Mouse (Mus musculus): ENCODE results near the gene Orai2.

DNA sequence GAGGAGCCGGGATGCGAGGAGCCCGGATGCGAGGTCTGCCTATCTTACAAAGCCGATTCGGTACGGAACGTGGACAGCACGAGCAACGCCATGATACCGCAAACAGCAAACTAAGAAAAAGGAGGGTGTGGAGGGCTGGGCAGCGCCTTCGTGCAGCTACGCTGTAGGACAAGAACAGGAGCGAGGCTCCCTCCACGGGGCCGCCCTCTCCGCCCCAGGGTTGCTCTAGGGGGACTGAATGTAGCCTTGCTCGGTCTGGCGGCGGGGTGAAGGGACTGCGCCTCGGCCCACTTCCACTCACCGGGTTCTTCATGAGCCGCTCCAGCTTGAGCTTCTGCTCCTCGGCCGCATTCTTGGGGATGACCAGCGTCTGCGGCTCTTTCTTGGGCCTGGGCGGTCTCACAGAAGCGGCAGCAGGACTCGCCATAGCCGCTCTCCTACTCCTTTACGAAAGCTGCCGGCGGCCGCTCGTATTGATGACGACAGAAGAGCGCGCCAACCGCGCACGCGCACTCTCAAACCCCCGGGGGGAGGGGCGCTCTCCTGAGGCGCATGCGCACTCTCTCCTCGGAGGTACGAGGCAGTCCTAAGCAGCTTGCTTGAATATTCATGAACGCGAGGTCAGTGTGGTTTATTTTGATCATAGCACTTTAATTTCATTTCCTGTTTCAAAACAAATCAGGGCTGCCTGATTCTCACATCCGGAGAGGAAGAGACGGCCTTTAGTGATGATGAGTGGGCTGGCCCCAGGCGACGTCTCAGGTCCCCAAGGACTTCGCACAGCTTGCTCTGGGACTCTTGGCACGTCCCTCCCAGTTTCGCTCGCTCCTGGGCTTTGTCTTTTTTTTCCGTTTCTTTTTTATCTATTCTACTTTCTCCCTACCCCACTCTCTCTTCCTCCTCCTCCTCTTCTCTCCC lies 28.2 kb upstream of the Orai2 start, which contains the start of gene Prkrip1:
- no peak for TF ChIP-seq CTCF (IDR thresholded peaks at IDR 0.05; ENCODE audit: borderline replicate concordance, control insufficient read depth, extremely low read depth, insufficient read depth, low read length, poor library complexity)
- peak; percentile 45; the same call in 1 of the 2 replicates for TF ChIP-seq POLR2A (IDR thresholded peaks at IDR 0.05; ENCODE audit: control insufficient read depth, extremely low read depth, insufficient read depth, low read length, poor library complexity)

All from thymus, adult 2 months (tissue).